Mouse (Mus musculus) thymus, adult 18-20 months (tissue): Measurements from ENCODE around the gene Dbndd2.

Experiments used
- DNase-seq, 2 experiments: peaks; one replicate each; pipeline ENCODE4 v3.0.0; 2022; ENCODE audit warnings: mixed read lengths in 2 of 2

Gene Dbndd2

GRCm38 (mm10) chr2:164485681-164486257 lies at the start of gene Dbndd2:
TSS of gene Dbndd2 (plus strand) at chr2:164486106.
- no peak for DNase-seq

GRCm38 (mm10) chr2:164436215-164436913 lies 49.5 kb upstream of the Dbndd2 start:
- no peak for DNase-seq

GRCm38 (mm10) chr2:164436961-164437360 lies 48.9 kb upstream of the Dbndd2 start:
- DNase-seq = no peak

GRCm38 (mm10) chr2:164437710-164438109 lies 48.2 kb upstream of the Dbndd2 start:
- DNase-seq = no peak

GRCm38 (mm10) chr2:164438257-164438656 lies 47.6 kb upstream of the Dbndd2 start:
- no peak for DNase-seq

- no peak for DNase-seq
Measured at GRCm38 (mm10) chr2:164439001-164439421, 46.9 kb upstream of the Dbndd2 start.

- no peak for DNase-seq
Measured at GRCm38 (mm10) chr2:164440314-164440713, 45.6 kb upstream of the Dbndd2 start.

GRCm38 (mm10) chr2:164441155-164441554 lies 44.8 kb upstream of the Dbndd2 start:
- peak; percentile 55 to 72 for DNase-seq

GRCm38 (mm10) chr2:164441731-164442130 lies 44.2 kb upstream of the Dbndd2 start:
- no peak for DNase-seq

GRCm38 (mm10) chr2:164442315-164443050 lies 43.4 kb upstream of the Dbndd2 start:
- no peak for DNase-seq

- DNase-seq = peak; percentile 57 to 62
Measured at GRCm38 (mm10) chr2:164443051-164443437, 42.9 kb upstream of the Dbndd2 start.

- no peak for DNase-seq
Measured at GRCm38 (mm10) chr2:164443460-164444000, 42.4 kb upstream of the Dbndd2 start, which contains the start of gene Sdc4. TSS of gene Sdc4 (minus strand) at chr2:164443887.

GRCm38 (mm10) chr2:164444701-164445100 lies 41.2 kb upstream of the Dbndd2 start:
- DNase-seq = no peak

GRCm38 (mm10) chr2:164445399-164446085 lies 40.4 kb upstream of the Dbndd2 start:
- DNase-seq = no peak

- no peak for DNase-seq
Measured at GRCm38 (mm10) chr2:164446086-164446469, 39.8 kb upstream of the Dbndd2 start.

GRCm38 (mm10) chr2:164448140-164448539 lies 37.8 kb upstream of the Dbndd2 start:
- DNase-seq = no peak

GRCm38 (mm10) chr2:164448921-164449320 lies 37.0 kb upstream of the Dbndd2 start:
- DNase-seq = no peak

- DNase-seq = no peak
Measured at GRCm38 (mm10) chr2:164449341-164450042, 36.4 kb upstream of the Dbndd2 start.

- no peak for DNase-seq
Measured at GRCm38 (mm10) chr2:164452000-164452676, 33.8 kb upstream of the Dbndd2 start.

- no peak for DNase-seq
Measured at GRCm38 (mm10) chr2:164453047-164453757, 32.7 kb upstream of the Dbndd2 start.
